Mouse (Mus musculus) small intestine, adult 2 months (tissue): Measurements from ENCODE around the gene Mfng. TPM values are rescaled to one million over a fixed set of nuclear protein-coding genes. Genes with fewer than 3 reads are reported as not detected.
A peak's percentile ranks its signal among the peaks of the same experiment; 100 is the strongest.

ENCODE experiments used
- H3K27ac ChIP-seq: fragments of 200-500 bp; 2 replicates; pipeline ENCODE4 v1.5.1; 2012; ENCODE audit warnings: low read depth, low read length, control low read depth, inconsistent platforms; ENCODE audit not compliant: insufficient read depth
- H3K27me3 ChIP-seq: fragments of 200-500 bp; 2 replicates; pipeline ENCODE4 v1.6.1; 2012; ENCODE audit warnings: mild to moderate bottlenecking, moderate library complexity, low read length, inconsistent platforms; ENCODE audit not compliant: control insufficient read depth, insufficient read depth
- H3K36me3 ChIP-seq: fragments of 200-500 bp; 2 replicates; pipeline ENCODE4 v1.6.1; 2012; ENCODE audit warnings: mild to moderate bottlenecking, low read length, control low read depth, inconsistent platforms; ENCODE audit not compliant: control insufficient read depth, insufficient read depth
- H3K4me1 ChIP-seq: fragments of 200-500 bp; 2 replicates; pipeline ENCODE4 v1.6.1; 2012; ENCODE audit warnings: low read length, inconsistent platforms, mixed read lengths; ENCODE audit not compliant: control insufficient read depth, insufficient read depth, insufficient read length
- H3K4me3 ChIP-seq: fragments of 200-500 bp; 2 replicates; pipeline ENCODE4 v1.5.1; 2012; ENCODE audit warnings: low read depth, mild to moderate bottlenecking, control low read depth, inconsistent platforms, low read length, moderate library complexity
- CTCF ChIP-seq: fragments of 200-500 bp; IDR thresholded peaks from 2 replicates; pipeline ENCODE4 v1.5.1; 2012; ENCODE audit warnings: low read depth, mild to moderate bottlenecking, control low read depth, inconsistent platforms, low read length, moderate library complexity, mixed read lengths; ENCODE audit not compliant: insufficient replicate concordance, insufficient read length; ENCODE audit errors: extremely low read depth
- POLR2A ChIP-seq: fragments of 200-500 bp; IDR thresholded peaks from 2 replicates; pipeline ENCODE4 v1.6.1; 2012; ENCODE audit warnings: low read depth, mild to moderate bottlenecking, control low read depth, inconsistent platforms, low read length, moderate library complexity
- WGBS: fragments of 180-500 bp; shearing (Covaris S2); methylation state at CpG from one replicate; pipeline ENCODE4 v1.1.7; 2018; 5-methylcytosine and 5-hydroxymethylcytosine counted together
- polyA plus RNA-seq: library from polyadenylated mRNA; depleted of rRNA; stranded (reverse); fragments of >200 nt; gene quantifications from 2 replicates; pipeline ENCODE4 v1.2.3, GENCODE M21; 2012

Mfng gene
- polyA plus RNA-seq, 1 experiment, result 7.9 TPM

DNA sequence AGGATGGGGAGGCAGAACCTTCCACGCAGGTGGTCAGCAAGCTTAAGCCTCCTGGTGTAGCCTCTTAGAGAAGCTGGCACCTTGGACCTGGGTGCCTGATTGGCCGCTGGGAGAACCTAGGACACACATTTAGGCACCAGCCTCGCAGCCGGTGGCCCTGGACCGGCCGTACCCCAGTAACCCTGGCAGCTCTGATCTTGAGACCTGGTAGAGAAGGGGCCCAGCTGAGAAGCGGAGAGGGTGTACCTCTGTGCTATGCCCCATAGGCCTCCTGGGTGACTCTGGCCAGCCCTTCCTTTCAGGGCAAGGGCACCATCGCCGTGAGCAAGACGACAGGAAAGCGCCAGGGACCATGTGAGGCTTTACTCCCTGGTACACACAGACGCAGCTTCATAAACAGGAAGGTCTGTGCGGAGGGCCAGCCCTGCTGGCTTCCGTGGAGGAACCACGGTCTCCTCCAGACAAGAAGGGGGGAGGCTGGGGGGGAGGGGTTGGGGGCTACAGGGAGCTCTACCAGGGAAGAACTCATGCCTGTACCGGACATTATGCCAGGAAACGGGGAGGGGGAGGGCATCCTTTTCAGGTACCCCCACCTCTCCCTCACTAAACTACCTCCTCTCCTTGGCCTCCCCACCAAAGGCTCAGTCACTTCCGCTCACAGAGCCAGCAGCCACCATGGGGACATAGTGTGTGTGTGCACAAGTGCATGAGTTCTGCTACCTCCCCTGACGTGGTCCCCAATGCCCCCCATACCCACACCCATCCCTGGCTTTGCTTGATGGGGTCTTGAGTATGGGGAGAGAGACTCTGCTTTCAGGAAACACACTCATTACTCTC is 1.5 kb downstream of the Mfng start:
- Histone ChIP-seq H3K36me3 (peaks cover 14% of the 10 kb centered on the region), H3K27ac (peak overlapping the region; percentile 84), H3K4me3 (peak overlapping the region; percentile 58), H3K27me3 (no peaks in the 10 kb centered on the region), H3K4me1 (peaks cover 3% of the 10 kb centered on the region; the same call in 1 of the 2 replicates)
- 69% methylated on average over 19 of the region's 19 CpGs for WGBS
- no peak for TF ChIP-seq CTCF
- no peak; the same call in 1 of the 2 replicates for TF ChIP-seq POLR2A

DNA sequence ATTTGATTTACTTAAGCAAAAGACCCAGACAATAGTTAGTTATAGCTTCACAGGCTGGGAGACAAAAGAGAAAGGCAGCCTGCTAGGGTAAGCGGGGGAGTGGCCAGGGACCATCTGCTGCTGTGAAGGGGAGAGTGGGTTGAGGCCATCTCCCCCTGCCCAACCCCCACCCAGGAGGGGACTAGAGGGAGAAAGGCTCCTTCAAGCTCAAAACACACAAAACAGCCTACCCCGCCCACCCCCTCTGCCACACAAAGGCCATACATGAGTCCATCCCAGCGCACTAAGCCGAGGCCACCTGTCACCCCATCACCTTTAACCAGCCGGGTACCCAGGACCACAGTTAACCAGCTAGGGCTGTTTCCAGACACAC is 2.3 kb downstream of the Mfng start:
- H3K36me3 ChIP-seq, result peaks cover 11% of the 10 kb centered on the region
- H3K4me3 ChIP-seq, result peak overlapping the region; percentile 55
- no peaks in the 10 kb centered on the region for H3K27me3 ChIP-seq
- 70% methylated on average over 5 of the region's 5 CpGs for WGBS
- peaks cover 3% of the 10 kb centered on the region; the same call in 1 of the 2 replicates for H3K4me1 ChIP-seq
- peak overlapping the region; percentile 69 for H3K27ac ChIP-seq
- TF ChIP-seq CTCF (no peak), POLR2A (no peak)

DNA sequence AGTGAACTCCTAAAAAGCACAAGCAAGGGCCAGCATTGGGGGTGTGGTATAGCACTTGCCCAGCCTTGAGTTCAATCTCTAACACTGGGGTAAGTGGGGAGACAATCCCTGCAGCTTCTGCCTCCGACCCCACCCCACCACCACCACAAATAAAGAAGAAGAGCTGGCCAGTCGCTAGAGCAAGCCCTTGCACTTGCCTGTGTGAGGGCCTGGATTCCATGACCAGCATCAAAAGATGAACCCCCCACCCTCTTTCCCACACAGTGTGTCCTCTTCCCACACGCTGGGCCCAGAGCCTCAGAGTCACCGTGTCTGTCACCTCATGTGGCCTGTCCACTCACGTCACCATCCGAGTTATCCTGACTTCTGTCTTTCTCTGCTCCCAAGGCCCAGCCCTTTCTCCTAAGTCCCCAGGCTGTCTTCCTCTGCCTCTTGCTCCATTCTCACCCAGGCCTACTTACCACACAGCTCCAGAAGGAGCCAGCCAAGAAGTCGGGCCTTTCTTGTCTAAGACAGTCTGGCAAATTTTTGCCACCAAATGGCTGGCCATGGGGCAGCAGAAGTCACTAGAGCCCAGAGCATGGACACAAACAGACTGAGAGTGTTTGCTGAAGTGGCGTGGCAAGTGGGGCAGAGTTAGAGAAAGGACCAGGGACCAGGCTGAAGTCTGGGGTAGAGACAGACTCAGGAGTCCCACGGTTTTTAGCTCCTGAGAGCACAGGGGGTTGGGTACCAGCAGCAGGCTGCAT is 2.9 kb downstream of the Mfng start:
- Histone ChIP-seq H3K27ac (no peak overlapping the region), H3K27me3 (no peaks in the 10 kb centered on the region), H3K4me1 (peaks cover 3% of the 10 kb centered on the region; the same call in 1 of the 2 replicates), H3K36me3 (peaks cover 7% of the 10 kb centered on the region), H3K4me3 (no peak overlapping the region)
- TF ChIP-seq CTCF (no peak), POLR2A (no peak)
- 76% methylated on average over 9 of the region's 9 CpGs for WGBS

DNA sequence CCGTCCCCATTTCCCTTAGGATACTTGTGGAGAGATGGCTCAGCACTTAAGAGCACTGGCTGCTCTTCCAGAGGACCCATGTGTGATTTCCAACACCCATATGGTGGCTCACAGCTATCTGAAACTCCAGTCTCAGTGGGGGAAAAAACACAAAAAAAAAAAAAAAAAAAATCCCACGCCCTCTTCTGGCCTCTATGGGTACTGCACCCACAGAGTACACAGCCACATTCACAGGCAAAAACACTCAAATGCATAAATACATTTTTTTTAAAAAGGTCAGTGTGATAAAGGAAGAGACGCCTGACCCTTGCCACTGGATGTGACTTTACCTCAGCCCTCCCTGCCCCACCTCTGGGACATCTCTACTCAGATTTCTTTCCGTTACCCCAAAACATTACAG is 4.2 kb downstream of the Mfng start:
- Histone ChIP-seq H3K4me1 (peaks cover 3% of the 10 kb centered on the region; the same call in 1 of the 2 replicates), H3K4me3 (no peak overlapping the region), H3K27me3 (no peaks in the 10 kb centered on the region), H3K27ac (no peak overlapping the region), H3K36me3 (no peaks in the 10 kb centered on the region)
- TF ChIP-seq POLR2A, result no peak
- TF ChIP-seq CTCF, result peak; percentile 7; the same call in 1 of the 2 replicates
- WGBS, result 89% methylated on average over 4 of the region's 4 CpGs

DNA sequence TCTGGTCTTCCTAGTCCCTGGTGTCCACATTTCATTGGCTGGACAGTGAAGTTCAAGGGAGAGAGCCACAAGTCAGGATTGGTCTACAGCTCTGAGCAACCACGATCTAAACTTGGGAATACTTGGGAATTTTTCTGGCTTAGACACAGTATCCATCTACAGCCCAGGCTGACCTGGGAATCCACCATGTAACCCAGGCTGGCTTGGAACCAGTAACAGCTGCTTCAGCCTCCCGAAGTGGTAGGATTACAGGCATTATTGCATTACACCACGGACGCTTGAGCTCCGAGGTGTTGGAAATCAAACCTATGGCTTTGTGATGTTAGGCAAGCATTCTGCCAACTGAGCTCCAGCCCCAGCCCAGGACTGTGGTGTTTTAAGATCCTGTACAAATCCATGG is 9.6 kb downstream of the Mfng start:
- TF ChIP-seq POLR2A (no peak), CTCF (no peak)
- 83% methylated on average over 5 of the region's 5 CpGs for WGBS
- Histone ChIP-seq H3K4me3 (no peak overlapping the region), H3K27me3 (no peaks in the 10 kb centered on the region), H3K4me1 (no peaks in the 10 kb centered on the region), H3K36me3 (no peaks in the 10 kb centered on the region), H3K27ac (no peak overlapping the region)

DNA sequence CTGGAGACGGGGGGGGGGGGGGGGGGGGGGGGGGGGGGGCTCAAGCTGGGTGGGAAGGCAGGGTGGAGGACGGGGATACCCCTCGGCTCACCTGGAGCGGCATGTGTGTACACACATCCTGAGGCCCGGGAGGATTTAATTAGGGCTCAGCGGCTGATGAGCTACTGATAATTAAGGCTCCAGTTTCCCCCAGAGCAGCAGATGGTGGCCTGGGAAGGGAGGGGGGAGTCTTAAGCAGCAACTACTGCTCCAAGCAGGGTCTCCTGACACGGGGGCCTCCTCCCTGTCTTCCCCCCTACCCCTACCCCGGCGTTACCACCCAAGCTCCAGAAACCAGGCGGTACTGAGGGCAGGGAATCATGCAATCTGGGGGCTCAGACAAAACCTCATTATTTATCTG is 10.1 kb downstream of the Mfng start:
- Histone ChIP-seq H3K4me1 (no peaks in the 10 kb centered on the region), H3K4me3 (no peak overlapping the region), H3K27me3 (no peaks in the 10 kb centered on the region), H3K27ac (no peak overlapping the region), H3K36me3 (no peaks in the 10 kb centered on the region)
- WGBS, result 39% methylated on average over 9 of the region's 10 CpGs
- TF ChIP-seq POLR2A, result no peak
- no peak for TF ChIP-seq CTCF

DNA sequence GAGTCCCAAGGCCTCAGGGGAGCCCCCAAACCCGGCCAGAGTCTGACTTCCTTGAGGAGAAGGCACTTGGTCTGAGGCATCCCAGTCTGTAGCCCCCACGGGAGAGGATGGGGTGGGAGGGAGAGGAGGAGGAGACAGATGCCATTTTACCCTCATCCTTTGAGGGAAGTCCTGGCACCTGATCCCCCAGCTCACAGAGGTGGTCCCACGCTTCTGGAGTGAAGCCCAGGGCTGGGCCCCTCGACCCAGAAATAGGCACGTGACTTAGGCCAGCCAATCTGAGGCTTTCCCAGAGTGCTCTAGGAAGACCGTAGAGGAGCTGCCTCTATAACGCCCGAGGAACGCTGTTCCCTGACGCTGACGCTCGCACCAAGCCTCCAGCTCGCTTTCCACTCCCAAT is 12.2 kb downstream of the Mfng start:
- Histone ChIP-seq H3K4me3 (no peak overlapping the region), H3K27me3 (no peaks in the 10 kb centered on the region), H3K4me1 (peaks cover 6% of the 10 kb centered on the region), H3K36me3 (no peaks in the 10 kb centered on the region), H3K27ac (no peak overlapping the region)
- 79% methylated on average over 13 of the region's 13 CpGs for WGBS
- TF ChIP-seq CTCF, result no peak
